Mouse (Mus musculus): ENCODE measurements around the gene Mgea5. TPM values are rescaled to one million over a fixed set of nuclear protein-coding genes. Genes with fewer than 3 reads are reported as not detected.

Mgea5 gene
- total and polyA plus RNA-seq, 2 experiments from 2014 or later = 78.0 to 135 TPM

DNA sequence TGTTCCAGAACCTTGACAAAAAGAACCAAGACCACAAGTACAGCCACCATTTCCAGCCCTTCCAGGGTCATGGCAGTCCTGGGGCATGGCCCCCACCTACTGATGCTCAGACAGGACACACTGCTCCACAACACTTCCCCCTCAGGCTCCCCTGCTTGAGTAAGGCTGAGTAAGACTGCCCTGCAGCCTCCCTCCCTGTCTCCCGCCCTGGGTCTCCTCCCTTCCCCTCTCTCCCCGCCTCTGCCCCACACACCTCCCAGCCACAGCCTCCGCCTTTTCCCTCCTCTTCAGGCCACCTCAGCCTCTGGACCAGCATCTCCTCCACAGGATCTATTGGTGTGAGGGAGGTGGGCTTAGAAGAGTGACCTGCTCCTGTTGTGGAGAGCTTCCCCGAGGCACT, 19.8 kb upstream of the Mgea5 start:
- Histone ChIP-seq H3K27me3 (ENCODE audit: insufficient read depth, low read length) (no peaks in the 10 kb centered on the region), H3K36me3 (ENCODE audit: insufficient read depth, low read length) (no peaks in the 10 kb centered on the region), H3K4me2 (ENCODE audit: low read depth, low read length) (no peak overlapping the region), H3K27ac (no peak overlapping the region), H3K9me3 (ENCODE audit: low read length) (no peaks in the 10 kb centered on the region), H3K4me1 (ENCODE audit: insufficient read depth, low read length) (no peaks in the 10 kb centered on the region), H3K4me3 (ENCODE audit: low read length) (no peak overlapping the region), H3K9ac (replicated peaks; ENCODE audit: low read length) (no peak overlapping the region)
- ATAC-seq (peak; percentile 27; the same call in 1 of the 2 replicates), DNase-seq (ENCODE audit: low spot score) (no peak)
- 33% methylated on average over 4 of the region's 4 CpGs for WGBS
- TF ChIP-seq CTCF (IDR thresholded peaks at IDR 0.05; ENCODE audit: low read depth) = no peak

DNA sequence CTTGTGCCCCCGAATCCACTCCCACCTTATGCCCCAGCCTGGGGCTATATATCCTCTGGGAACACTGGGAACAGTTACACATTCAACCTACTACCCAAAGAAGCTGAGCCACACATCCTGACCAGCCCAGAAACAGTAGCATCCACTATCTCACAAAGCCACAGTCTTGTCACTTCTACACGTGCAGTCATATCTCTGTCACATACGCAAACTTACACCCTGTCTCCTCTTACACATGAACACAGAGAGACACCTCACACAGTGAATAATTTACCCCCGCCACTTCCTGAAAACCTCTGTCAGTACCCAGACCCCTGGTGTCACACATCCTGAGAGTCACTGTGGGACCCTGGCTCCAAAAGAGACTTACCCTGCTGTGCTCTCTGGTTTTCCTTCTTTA, 19.1 kb upstream of the Mgea5 start:
- no peak overlapping the region for H3K4me2 ChIP-seq (ENCODE audit: low read depth, low read length)
- no peak for DNase-seq (ENCODE audit: low spot score)
- no peak for TF ChIP-seq CTCF (IDR thresholded peaks at IDR 0.05; ENCODE audit: low read depth)
- no peaks in the 10 kb centered on the region for H3K9me3 ChIP-seq (ENCODE audit: low read length)
- no peak overlapping the region for H3K9ac ChIP-seq (replicated peaks; ENCODE audit: low read length)
- no peak overlapping the region for H3K4me3 ChIP-seq (ENCODE audit: low read length)
- WGBS = 61% methylated on average over 4 of the region's 4 CpGs
- no peaks in the 10 kb centered on the region for H3K4me1 ChIP-seq (ENCODE audit: insufficient read depth, low read length)
- no peak for ATAC-seq
- H3K27ac ChIP-seq = no peak overlapping the region
- H3K36me3 ChIP-seq (ENCODE audit: insufficient read depth, low read length) = no peaks in the 10 kb centered on the region
- no peaks in the 10 kb centered on the region for H3K27me3 ChIP-seq (ENCODE audit: insufficient read depth, low read length)

DNA sequence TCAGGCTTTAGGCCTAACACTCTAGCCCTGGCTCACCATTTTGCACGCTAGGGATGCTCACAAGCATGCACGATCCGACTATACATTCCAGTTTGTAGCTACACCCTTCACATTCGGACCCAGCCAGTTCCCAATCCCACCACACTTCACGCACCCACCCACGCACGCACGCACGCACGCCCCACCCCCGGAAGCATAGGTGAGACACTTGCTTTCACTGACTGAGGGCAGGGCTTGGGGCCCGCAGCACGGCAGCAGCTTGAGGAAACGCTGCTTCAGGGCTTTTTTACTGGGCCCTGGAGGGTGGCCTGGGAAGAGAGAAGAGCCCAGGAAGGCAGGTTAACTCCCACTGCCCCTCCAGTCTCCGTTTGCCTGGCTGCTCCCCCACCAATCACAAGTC, 13.2 kb upstream of the Mgea5 start:
- Histone ChIP-seq H3K27ac (no peak overlapping the region), H3K27me3 (ENCODE audit: insufficient read depth, low read length) (no peaks in the 10 kb centered on the region), H3K4me3 (ENCODE audit: low read length) (no peak overlapping the region), H3K36me3 (ENCODE audit: insufficient read depth, low read length) (no peaks in the 10 kb centered on the region), H3K4me2 (ENCODE audit: low read depth, low read length) (no peak overlapping the region), H3K4me1 (ENCODE audit: insufficient read depth, low read length) (no peaks in the 10 kb centered on the region), H3K9me3 (ENCODE audit: low read length) (no peaks in the 10 kb centered on the region), H3K9ac (replicated peaks; ENCODE audit: low read length) (no peak overlapping the region)
- DNase-seq (ENCODE audit: low spot score) = no peak
- no peak for ATAC-seq
- WGBS = 85% methylated on average over 15 of the region's 15 CpGs
- no peak for TF ChIP-seq CTCF (IDR thresholded peaks at IDR 0.05; ENCODE audit: low read depth)

DNA sequence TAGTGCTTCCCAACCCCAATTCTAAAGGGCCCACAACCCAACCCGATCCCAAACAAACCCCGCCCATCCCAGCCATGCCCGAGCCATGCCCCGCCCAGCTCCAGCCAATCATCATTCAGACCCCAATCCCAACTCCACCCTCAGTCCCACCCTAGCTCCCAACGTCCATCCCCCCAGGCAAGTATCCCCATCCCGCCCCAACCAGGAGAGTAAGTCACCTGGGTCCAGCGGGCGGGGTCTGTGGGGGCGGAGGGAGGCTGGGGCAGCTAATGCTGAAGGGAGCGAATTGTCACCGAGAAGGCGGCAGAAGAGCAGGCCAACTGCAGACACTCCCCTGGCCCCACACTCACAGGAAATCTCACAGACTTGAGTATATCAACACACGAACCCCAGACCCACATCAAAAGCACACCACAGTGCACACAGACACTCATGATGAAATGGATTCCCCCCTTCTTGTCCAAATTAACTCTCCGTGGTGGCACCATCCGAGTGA, 12.5 kb upstream of the Mgea5 start:
- WGBS = 18% methylated on average over 15 of the region's 15 CpGs
- no peak for TF ChIP-seq CTCF (IDR thresholded peaks at IDR 0.05; ENCODE audit: low read depth)
- H3K27me3 ChIP-seq (ENCODE audit: insufficient read depth, low read length) = no peaks in the 10 kb centered on the region
- H3K27ac ChIP-seq = no peak overlapping the region
- no peak overlapping the region for H3K4me3 ChIP-seq (ENCODE audit: low read length)
- no peak for ATAC-seq
- no peak overlapping the region for H3K9ac ChIP-seq (replicated peaks; ENCODE audit: low read length)
- H3K4me1 ChIP-seq (ENCODE audit: insufficient read depth, low read length) = no peaks in the 10 kb centered on the region
- peak overlapping the region; percentile 18; the same call in 1 of the 2 replicates for H3K4me2 ChIP-seq (ENCODE audit: low read depth, low read length)
- H3K36me3 ChIP-seq (ENCODE audit: insufficient read depth, low read length) = no peaks in the 10 kb centered on the region
- DNase-seq (ENCODE audit: low spot score) = no peak
- no peaks in the 10 kb centered on the region for H3K9me3 ChIP-seq (ENCODE audit: low read length)

DNA sequence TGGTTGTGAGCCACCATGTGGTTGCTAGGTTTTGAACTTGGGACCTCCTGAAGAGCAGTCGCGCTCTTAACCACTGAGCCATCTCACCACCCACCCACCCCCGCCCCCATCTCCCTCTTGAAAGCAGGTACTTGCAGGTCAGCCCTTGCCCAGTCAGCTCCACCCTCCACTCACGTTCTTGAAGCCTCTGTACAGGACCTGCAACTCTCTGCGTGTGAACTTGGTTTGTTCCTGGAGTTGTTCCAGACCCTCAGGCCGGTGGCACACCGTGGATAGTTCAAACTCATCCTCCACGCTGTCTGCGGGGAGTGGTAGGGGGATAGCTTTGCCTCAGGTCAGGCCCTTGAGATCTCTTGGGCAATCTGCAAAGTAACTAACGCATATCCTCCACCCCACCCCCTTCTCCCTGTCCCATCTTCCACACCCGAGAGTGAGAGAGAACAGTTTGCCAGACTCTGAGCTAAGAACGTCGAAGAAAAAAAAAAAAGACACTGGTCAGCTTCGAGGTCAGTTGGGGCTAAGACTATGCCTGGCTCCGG, 11.8 kb upstream of the Mgea5 start:
- 29% methylated on average over 15 of the region's 15 CpGs for WGBS
- Histone ChIP-seq H3K36me3 (ENCODE audit: insufficient read depth, low read length) (no peaks in the 10 kb centered on the region), H3K4me2 (ENCODE audit: low read depth, low read length) (peak overlapping the region; percentile 18; the same call in 1 of the 2 replicates), H3K9ac (replicated peaks; ENCODE audit: low read length) (no peak overlapping the region), H3K4me3 (ENCODE audit: low read length) (no peak overlapping the region), H3K9me3 (ENCODE audit: low read length) (no peaks in the 10 kb centered on the region), H3K4me1 (ENCODE audit: insufficient read depth, low read length) (no peaks in the 10 kb centered on the region), H3K27ac (no peak overlapping the region), H3K27me3 (ENCODE audit: insufficient read depth, low read length) (no peaks in the 10 kb centered on the region)
- DNase-seq (ENCODE audit: low spot score) (no peak), ATAC-seq (no peak)
- TF ChIP-seq CTCF (IDR thresholded peaks at IDR 0.05; ENCODE audit: low read depth) = no peak

DNA sequence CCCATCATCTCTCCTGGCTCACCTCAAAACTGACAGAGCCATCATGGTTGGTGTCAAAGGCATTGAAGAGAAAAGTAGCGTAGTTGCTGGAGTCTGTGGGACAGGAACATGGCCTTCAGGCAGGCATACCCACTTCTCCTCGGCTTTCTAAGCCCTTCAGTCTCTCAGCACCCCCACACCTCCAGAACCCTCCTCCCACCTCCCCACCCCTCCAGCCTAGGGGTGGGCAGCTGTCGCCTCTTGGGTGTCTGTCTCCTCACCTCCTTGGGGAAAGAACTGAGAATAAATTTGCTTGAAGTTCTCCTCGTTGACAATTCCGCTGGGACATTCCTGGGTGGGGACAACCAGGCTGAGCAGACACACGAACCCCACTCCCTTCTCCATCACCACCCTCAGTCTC, 11.1 kb upstream of the Mgea5 start:
- H3K4me3 ChIP-seq (ENCODE audit: low read length) = no peak overlapping the region
- DNase-seq (ENCODE audit: low spot score) = no peak
- no peaks in the 10 kb centered on the region for H3K36me3 ChIP-seq (ENCODE audit: insufficient read depth, low read length)
- H3K27me3 ChIP-seq (ENCODE audit: insufficient read depth, low read length) = no peaks in the 10 kb centered on the region
- H3K4me2 ChIP-seq (ENCODE audit: low read depth, low read length) = no peak overlapping the region
- H3K9me3 ChIP-seq (ENCODE audit: low read length) = no peaks in the 10 kb centered on the region
- WGBS = 85% methylated on average over 6 of the region's 6 CpGs
- TF ChIP-seq CTCF (IDR thresholded peaks at IDR 0.05; ENCODE audit: low read depth) = no peak
- ATAC-seq = no peak
- no peak overlapping the region for H3K27ac ChIP-seq
- no peaks in the 10 kb centered on the region for H3K4me1 ChIP-seq (ENCODE audit: insufficient read depth, low read length)
- no peak overlapping the region for H3K9ac ChIP-seq (replicated peaks; ENCODE audit: low read length)

DNA sequence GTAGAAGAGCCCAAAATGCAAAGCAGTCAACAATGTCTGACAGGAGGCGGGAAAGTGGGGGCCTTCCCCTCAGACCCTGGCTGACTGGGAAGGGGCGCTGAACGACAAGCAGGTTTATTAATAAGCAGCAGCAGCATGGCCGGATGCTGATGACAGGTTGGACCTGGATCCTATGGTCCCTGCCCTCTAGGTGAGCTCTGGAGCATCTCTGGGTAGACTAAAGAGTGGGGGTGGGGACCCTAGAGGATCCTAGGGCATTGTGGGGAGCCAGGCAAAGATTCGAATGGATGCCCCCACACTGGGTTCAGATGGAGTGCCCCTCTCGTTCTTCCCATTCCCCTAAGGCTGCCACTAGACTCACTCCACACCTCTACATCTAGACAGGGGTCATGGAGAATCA, 8.8 kb upstream of the Mgea5 start:
- Histone ChIP-seq H3K27ac (no peak overlapping the region), H3K4me3 (ENCODE audit: low read length) (no peak overlapping the region), H3K9me3 (ENCODE audit: low read length) (no peaks in the 10 kb centered on the region), H3K9ac (replicated peaks; ENCODE audit: low read length) (no peak overlapping the region), H3K27me3 (ENCODE audit: insufficient read depth, low read length) (no peaks in the 10 kb centered on the region), H3K4me2 (ENCODE audit: low read depth, low read length) (no peak overlapping the region), H3K4me1 (ENCODE audit: insufficient read depth, low read length) (no peaks in the 10 kb centered on the region), H3K36me3 (ENCODE audit: insufficient read depth, low read length) (no peaks in the 10 kb centered on the region)
- ATAC-seq (no peak), DNase-seq (ENCODE audit: low spot score) (no peak)
- TF ChIP-seq CTCF (IDR thresholded peaks at IDR 0.05; ENCODE audit: low read depth) = no peak
- 89% methylated on average over 6 of the region's 6 CpGs for WGBS

Data from hindbrain, postnatal 0 days (tissue).